In genomic region chr14:54365026-54365645, GRCm38 (mm10) we compare ENCODE assay signal across 18 mouse cellular contexts. TPM values are rescaled to one million over a fixed set of nuclear protein-coding genes. Genes with fewer than 3 reads are reported as not detected.
DNase-seq lines count a peak whose midpoint lies in the region; ATAC-seq lines count a peak whose summit lies in the region.
"Had no signal": no experiment of that assay in that cellular context is flagged by ENCODE, and none has a peak within 500 bp of the region (broad histone marks: within the 10 kb centered on the region; RNA-seq: fewer than 3 reads in every experiment).

No protein-coding gene starts in this region.

- no peak overlapping the region for H3K4me2 ChIP-seq in intestine, embryonic 14.5 days (ENCODE audit: low read length)
- H3K4me2 ChIP-seq in intestine, embryonic 16.5 days (ENCODE audit: low read depth, low read length): no peak overlapping the region
- H3K4me2 ChIP-seq: forebrain, embryonic 13.5 days; hindbrain, embryonic 12.5 days had no signal

- H3K4me3 ChIP-seq in intestine, embryonic 14.5 days (ENCODE audit: low read depth, low read length): no peak overlapping the region
- no peak overlapping the region for H3K4me3 ChIP-seq in intestine, embryonic 16.5 days (ENCODE audit: low read length)
- H3K4me3 ChIP-seq: embryonic facial prominence, embryonic 10.5 days; forebrain, embryonic 13.5 days; gastrocnemius, adult 2 months; hindbrain, embryonic 12.5 days had no signal

- WGBS in intestine, embryonic 14.5 days: 88% methylated on average over 5 of the region's 5 CpGs
- 72% methylated on average over 5 of the region's 5 CpGs for WGBS in intestine, embryonic 16.5 days

- peak; percentile 26 to 61 for DNase-seq in urinary bladder, adult 18-20 months (ENCODE audit: low spot score in 2 of 2)
- DNase-seq in urinary bladder, postnatal 10 days (ENCODE audit: low spot score): no peak
- DNase-seq in intestine, embryonic 14.5 days (ENCODE audit: low spot score): peak; percentile 43
- DNase-seq in testis, postnatal 14 days (ENCODE audit: low spot score): no peak
- no peak for DNase-seq in right cerebral cortex, postnatal 36 days (ENCODE audit: low spot score in 2 of 2)
- DNase-seq: adrenal gland, adult 8-10 months; adrenal gland, postnatal 36 days; cerebellum, adult 2 months; cerebellum, postnatal 10 days; forebrain, postnatal 0 days; gastrocnemius, adult 2 months; gastrocnemius, postnatal 25 days; heart, postnatal 10 days; heart, postnatal 4 days had no signal

- H3K9ac ChIP-seq in intestine, embryonic 14.5 days (ENCODE audit: low read length): no peak overlapping the region
- no peak overlapping the region for H3K9ac ChIP-seq in intestine, embryonic 16.5 days (ENCODE audit: low read depth, low read length)
- H3K9ac ChIP-seq: forebrain, embryonic 13.5 days; forebrain, postnatal 0 days; hindbrain, embryonic 12.5 days had no signal

- no peaks in the 10 kb centered on the region for H3K27me3 ChIP-seq in intestine, embryonic 14.5 days (replicated peaks; ENCODE audit: control insufficient read depth, insufficient read depth, low read length)
- no peaks in the 10 kb centered on the region for H3K27me3 ChIP-seq in intestine, embryonic 16.5 days (replicated peaks; ENCODE audit: control insufficient read depth, insufficient read depth, low read length)
- H3K27me3 ChIP-seq: forebrain, embryonic 13.5 days; hindbrain, embryonic 12.5 days had no signal

- peaks cover 3% of the 10 kb centered on the region for H3K4me1 ChIP-seq in intestine, embryonic 14.5 days (replicated peaks; ENCODE audit: control insufficient read depth, insufficient read depth, low read length)
- peaks cover 2% of the 10 kb centered on the region; the same call in 1 of the 2 replicates for H3K4me1 ChIP-seq in intestine, embryonic 16.5 days (ENCODE audit: control insufficient read depth, insufficient read depth, low read length)

- no peak for ATAC-seq in intestine, embryonic 14.5 days (replicated peaks; ENCODE audit: low FRiP score, low TSS enrichment, low read depth)
- peak; percentile 12; the same call in 1 of the 2 replicates for ATAC-seq in intestine, embryonic 16.5 days
- ATAC-seq: forebrain, embryonic 13.5 days; forebrain, postnatal 0 days had no signal

- peaks cover 64% of the 10 kb centered on the region for H3K36me3 ChIP-seq in intestine, embryonic 14.5 days (ENCODE audit: control insufficient read depth, insufficient read depth, low read length)
- H3K36me3 ChIP-seq in intestine, embryonic 16.5 days (ENCODE audit: control insufficient read depth, insufficient read depth, low read length): peaks cover 33% of the 10 kb centered on the region

- H3K9me3 ChIP-seq in intestine, embryonic 14.5 days (ENCODE audit: control insufficient read depth, low read length): no peaks in the 10 kb centered on the region
- H3K9me3 ChIP-seq in intestine, embryonic 16.5 days (ENCODE audit: control insufficient read depth, low read length): no peaks in the 10 kb centered on the region
- H3K9me3 ChIP-seq: embryonic facial prominence, embryonic 10.5 days; forebrain, embryonic 13.5 days; hindbrain, embryonic 12.5 days had no signal

- no peak overlapping the region for H3K27ac ChIP-seq in intestine, embryonic 14.5 days (ENCODE audit: low read depth)
- no peak overlapping the region for H3K27ac ChIP-seq in intestine, embryonic 16.5 days (ENCODE audit: low read length)
- H3K27ac ChIP-seq: embryonic facial prominence, embryonic 10.5 days; forebrain, embryonic 13.5 days; gastrocnemius, adult 2 months; hindbrain, embryonic 12.5 days had no signal

RNA-seq across cellular contexts. Expression of gene Oxa1l, which starts 4.5 kb away (rescaled TPM):
- polyA plus RNA-seq in intestine, embryonic 14.5 days (2014; fragmentation: Nextera tagmentation; extraction: Ambion mirVana): 57.0 and 59.4 TPM in 2 replicates
- 42.9 and 48.6 TPM in 2 replicates for polyA plus RNA-seq in intestine, embryonic 16.5 days (2015; fragmentation: Nextera tagmentation; extraction: Ambion mirVana)

RNA-seq across cellular contexts. Expression of gene Slc7a7, which starts 52.4 kb away (rescaled TPM):
- polyA plus RNA-seq in intestine, embryonic 14.5 days (2014; fragmentation: Nextera tagmentation; extraction: Ambion mirVana): 19.3 and 21.5 TPM in 2 replicates
- polyA plus RNA-seq in intestine, embryonic 16.5 days (2015; fragmentation: Nextera tagmentation; extraction: Ambion mirVana): 93.8 and 111 TPM in 2 replicates

Comparison
In these comparisons a context has a peak if more than half of its experiments do, and no peak if none do; other contexts are left out.
1. DNase-seq: peak in urinary bladder, adult 18-20 months (2 of 2) and intestine, embryonic 14.5 days (single experiment); none in urinary bladder, postnatal 10 days (single experiment), testis, postnatal 14 days (single experiment) and right cerebral cortex, postnatal 36 days (0 of 2).